Mouse (Mus musculus) embryo, embryonic 10 days (tissue): ENCODE measurements at regions not wholly inside any gene's neighbourhood (a gene's known extent, or its start where the extent isn't known, plus 50 kb on each side); places are given as distances from the start of the nearest gene placed in this dataset.
A peak's percentile ranks its signal among the peaks of the same experiment; 100 is the strongest.

Experiments used
- DNase-seq: peaks from one replicate; pipeline ENCODE4 v3.0.0-alpha.2; 2015; ENCODE audit warnings: low spot score

DNA sequence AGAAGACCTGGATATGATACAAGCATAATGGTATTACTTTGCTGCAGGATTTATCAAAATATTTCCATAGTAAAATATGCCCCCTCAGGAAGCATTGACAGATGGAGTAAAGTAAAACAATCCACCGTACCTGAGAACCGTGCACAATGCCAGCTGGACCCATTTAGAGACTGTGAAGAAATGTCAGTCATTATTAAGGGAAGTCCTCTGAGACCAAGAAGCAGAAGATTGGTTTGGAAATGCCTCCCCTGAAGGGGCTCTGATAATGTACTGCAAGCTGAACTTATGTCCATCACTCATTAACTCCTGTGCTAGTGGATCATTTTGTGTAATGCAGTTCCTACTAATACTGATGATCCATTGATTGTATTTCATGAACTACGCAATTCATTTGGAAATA lies 1326.0 kb downstream of the Pcdh19 start:
- no peak for DNase-seq

DNA sequence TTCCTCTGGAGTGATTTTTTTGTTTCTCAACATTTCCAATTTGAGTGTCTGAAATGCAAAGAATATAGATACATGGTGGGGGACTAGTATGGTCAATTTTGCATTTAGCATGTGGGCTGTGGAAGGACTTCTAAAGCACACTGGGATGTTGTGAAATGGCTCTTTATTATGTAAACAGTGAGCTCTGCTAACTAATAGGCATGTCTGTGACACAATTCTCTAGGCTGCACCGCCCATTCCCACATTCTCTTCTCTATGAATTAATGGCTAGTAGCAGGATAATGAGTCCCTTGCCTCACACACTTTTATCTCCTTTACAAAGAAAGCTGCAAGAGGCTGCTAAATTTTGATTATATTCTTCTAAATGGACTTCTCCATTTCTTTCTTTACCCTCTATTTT lies 1339.0 kb downstream of the Pcdh19 start:
- peak; percentile 3 for DNase-seq
